Mouse (Mus musculus): ENCODE results near the gene Hspa5.

DNA sequence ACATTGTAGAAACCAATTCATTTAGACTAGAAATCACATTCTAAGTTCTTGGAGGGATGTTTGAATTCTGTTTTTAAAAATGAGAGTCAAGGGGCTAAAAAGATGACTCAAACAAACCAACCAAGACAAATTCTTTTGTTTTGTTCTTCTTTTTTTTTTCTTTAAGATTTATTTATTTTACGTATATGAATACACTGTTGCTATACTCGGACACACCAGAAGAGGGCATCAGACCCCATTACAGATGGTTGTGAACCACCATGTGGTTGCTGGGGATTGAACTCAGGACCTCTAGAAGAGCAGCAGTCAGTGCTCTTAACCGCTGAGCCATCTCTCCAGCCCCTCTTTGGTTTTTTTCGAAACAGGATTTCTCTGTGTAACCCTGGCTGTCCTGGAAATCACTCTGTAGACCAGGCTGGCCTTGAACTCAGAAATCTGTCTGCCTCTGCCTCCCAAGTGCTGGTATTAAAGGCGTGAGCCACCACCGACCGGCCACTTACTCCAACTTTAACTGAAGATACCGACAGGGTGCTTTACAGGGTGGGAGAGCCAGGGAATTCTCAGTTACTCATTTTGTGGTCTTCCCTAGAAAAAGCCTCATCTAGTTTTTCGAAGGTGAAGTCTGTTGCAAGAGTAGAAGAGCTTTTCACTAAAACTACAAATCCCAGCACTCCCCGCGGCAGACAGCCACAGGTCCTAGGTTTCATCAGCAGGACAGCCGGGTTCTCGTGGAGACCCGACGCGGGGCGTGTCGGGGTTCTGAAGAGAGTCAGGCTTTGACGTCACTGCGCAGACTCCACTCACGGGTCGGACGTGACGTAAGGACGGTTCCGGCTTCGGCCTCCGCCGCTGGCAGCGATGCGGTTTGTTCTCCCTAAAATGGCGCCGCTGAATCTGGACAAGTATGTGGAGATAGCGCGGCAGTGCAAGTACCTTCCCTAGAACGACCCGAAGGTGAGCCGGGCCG is 30.0 kb downstream of the Hspa5 start:
- TF ChIP-seq POLR2A (IDR thresholded peaks at IDR 0.05; ENCODE audit: borderline replicate concordance, low read depth, low read length) = no peak
- no peak for TF ChIP-seq CTCF (IDR thresholded peaks at IDR 0.05; ENCODE audit: low read depth, low read length)
